Mouse (Mus musculus) testis, adult 2 months (tissue): ENCODE results near the gene Lgi4. TPM values are rescaled to one million over a fixed set of nuclear protein-coding genes. Genes with fewer than 3 reads are reported as not detected.

Source experiments
- H3K27ac ChIP-seq: fragments of 200-500 bp; 2 replicates; pipeline ENCODE4 v1.5.1; 2012; ENCODE audit warnings: low read depth, low read length; ENCODE audit not compliant: control insufficient read depth, insufficient read depth
- H3K27me3 ChIP-seq: fragments of 200-500 bp; 2 replicates; pipeline ENCODE4 v1.6.1; 2012; ENCODE audit warnings: mild to moderate bottlenecking, low read length, moderate library complexity; ENCODE audit not compliant: control insufficient read depth, insufficient read depth
- H3K36me3 ChIP-seq: fragments of 200-500 bp; 2 replicates; pipeline ENCODE4 v1.6.1; 2012; ENCODE audit warnings: mild to moderate bottlenecking, low read length; ENCODE audit not compliant: control insufficient read depth, insufficient read depth
- H3K4me1 ChIP-seq: fragments of 200-500 bp; 2 replicates; pipeline ENCODE4 v1.6.1; 2012; ENCODE audit warnings: low read length; ENCODE audit not compliant: control insufficient read depth, insufficient read depth
- H3K4me3 ChIP-seq: fragments of 200-500 bp; 2 replicates; pipeline ENCODE4 v1.5.1; 2012; ENCODE audit warnings: low read depth, mild to moderate bottlenecking, low read length, moderate library complexity, mixed read lengths; ENCODE audit not compliant: control insufficient read depth
- CTCF ChIP-seq: fragments of 200-500 bp; IDR thresholded peaks from 2 replicates; pipeline ENCODE4 v1.5.1; 2012; ENCODE audit warnings: low read depth, mild to moderate bottlenecking, inconsistent platforms, low read length, moderate library complexity; ENCODE audit not compliant: control insufficient read depth, insufficient read depth, insufficient replicate concordance
- POLR2A ChIP-seq: fragments of 200-500 bp; IDR thresholded peaks from 2 replicates; pipeline ENCODE4 v1.6.1; 2012; ENCODE audit warnings: low read depth, mild to moderate bottlenecking, inconsistent platforms, low read length, moderate library complexity; ENCODE audit not compliant: control insufficient read depth
- polyA plus RNA-seq: library from polyadenylated mRNA; depleted of rRNA; stranded (reverse); fragments of >200 nt; gene quantifications from 2 replicates; pipeline ENCODE4 v1.2.3, GENCODE M21; 2012

The Lgi4 gene
- polyA plus RNA-seq, 1 experiment, result 2.0 TPM

DNA sequence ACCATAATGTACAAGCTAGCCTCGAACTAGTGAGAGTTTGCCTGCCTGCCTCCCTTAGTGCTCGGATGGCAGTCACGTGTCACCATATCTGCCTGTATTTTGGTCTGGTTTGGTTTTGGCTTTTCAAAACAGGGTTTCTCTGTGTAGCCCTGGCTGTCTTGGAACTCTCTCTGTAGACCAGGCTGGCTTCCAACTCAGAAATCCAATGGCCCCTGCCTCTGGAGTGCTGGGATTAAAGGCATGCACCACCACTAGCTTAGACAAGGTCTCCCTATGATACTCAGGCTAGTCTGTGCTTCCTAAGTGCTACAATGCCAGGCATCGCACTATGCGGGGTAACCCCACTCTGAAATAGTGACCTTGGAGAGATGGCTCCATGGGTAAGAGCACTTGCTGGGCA lies 50.7 kb downstream of the Lgi4 start:
- Histone ChIP-seq H3K36me3 (no peaks in the 10 kb centered on the region), H3K27me3 (no peaks in the 10 kb centered on the region), H3K4me3 (no peak overlapping the region), H3K4me1 (no peaks in the 10 kb centered on the region), H3K27ac (no peak overlapping the region)
- TF ChIP-seq POLR2A (no peak), CTCF (no peak)

DNA sequence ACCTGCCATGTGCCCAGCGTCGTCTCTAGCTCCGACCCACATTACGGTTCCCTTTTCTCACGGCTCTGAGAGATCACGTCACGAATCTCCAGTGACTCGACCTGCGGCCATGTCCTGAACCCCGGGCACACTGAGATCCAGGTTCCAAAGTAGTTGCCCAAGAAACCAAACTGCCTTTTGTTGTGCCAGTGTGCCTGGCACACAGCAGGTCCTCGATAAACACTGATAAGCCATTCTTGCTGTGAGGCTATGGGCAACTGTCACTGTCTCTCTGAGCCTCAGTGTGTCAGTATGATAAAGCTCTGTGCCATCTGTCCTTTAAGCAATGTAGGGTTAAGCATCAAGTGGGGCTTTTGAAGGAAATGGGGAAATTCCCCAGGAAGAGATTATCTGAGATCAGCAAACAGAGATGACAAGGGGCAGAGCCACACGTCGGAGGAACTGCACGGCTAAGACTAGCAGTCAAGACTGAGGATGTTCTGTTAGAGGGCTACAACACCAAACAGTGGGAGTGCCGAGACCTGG lies 51.8 kb downstream of the Lgi4 start:
- no peak overlapping the region for H3K27ac ChIP-seq
- no peaks in the 10 kb centered on the region for H3K36me3 ChIP-seq
- H3K27me3 ChIP-seq, result no peaks in the 10 kb centered on the region; the same call in 1 of the 2 replicates
- TF ChIP-seq POLR2A, result no peak
- no peak for TF ChIP-seq CTCF
- H3K4me3 ChIP-seq, result no peak overlapping the region
- peaks cover 10% of the 10 kb centered on the region for H3K4me1 ChIP-seq

DNA sequence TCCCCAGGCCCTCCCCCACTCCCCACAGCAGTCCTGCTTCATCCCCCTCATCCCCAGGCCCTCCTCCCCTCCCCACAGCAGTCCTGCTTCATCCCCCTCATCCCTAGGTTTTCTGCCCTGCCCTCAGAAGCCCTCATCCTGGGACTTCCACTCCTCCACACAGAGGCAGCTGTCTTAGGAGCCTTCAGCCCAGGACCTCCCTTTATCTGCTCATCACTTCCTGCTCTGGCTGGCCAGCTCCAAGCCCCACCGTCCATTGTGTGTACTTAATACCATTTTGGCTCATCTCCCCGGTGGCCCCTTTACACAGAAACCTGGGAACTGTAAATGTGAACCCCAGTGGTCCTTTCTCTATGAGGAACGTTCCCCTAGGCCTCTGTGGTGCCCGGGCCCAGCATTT lies 52.9 kb downstream of the Lgi4 start:
- TF ChIP-seq CTCF (no peak), POLR2A (no peak)
- Histone ChIP-seq H3K27me3 (no peaks in the 10 kb centered on the region; the same call in 1 of the 2 replicates), H3K4me1 (peaks cover 10% of the 10 kb centered on the region), H3K36me3 (no peaks in the 10 kb centered on the region), H3K27ac (no peak overlapping the region), H3K4me3 (no peak overlapping the region)

DNA sequence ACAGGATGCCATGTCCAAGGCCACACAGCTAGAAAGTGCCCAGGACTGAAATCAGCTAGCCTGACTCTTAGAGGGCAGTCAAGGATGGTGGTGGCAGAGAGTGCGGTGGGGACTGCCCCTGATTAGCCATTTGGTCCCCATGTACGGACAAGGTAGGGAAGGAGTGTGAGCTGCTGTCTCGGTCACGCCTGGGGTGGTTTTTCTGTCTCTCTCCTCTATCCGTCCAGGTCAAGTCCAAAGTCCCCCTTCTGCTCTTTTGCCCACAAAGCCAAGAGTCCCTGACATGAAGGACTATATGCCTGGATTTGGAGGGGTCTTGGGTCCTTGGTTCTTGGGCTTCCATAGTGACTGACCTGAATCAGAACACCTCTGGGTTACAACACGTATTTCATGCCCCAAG lies 54.7 kb downstream of the Lgi4 start:
- H3K4me3 ChIP-seq, result no peak overlapping the region
- TF ChIP-seq POLR2A (no peak), CTCF (no peak)
- H3K27ac ChIP-seq, result no peak overlapping the region
- H3K27me3 ChIP-seq, result no peaks in the 10 kb centered on the region; the same call in 1 of the 2 replicates
- peaks cover 10% of the 10 kb centered on the region for H3K4me1 ChIP-seq
- H3K36me3 ChIP-seq, result no peaks in the 10 kb centered on the region

DNA sequence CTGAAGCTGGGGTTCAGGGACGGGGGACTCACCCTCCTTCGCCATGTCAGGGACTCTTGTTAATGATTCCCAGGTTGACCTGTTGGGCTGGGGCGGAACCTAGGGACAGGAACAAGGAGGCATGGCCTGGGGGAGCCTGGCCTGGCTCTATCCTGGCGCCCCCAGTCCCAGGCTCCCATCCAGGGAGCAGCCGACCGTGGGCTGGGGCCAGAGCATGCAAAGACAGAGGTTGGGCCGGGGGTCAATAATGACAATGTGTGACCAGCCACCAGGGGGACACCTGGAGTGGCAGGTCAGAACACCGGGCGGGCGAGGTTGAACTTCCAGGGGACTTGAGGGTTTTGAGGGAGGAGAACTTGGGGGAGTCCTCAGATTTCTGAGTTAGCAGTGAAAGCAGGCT lies 55.5 kb downstream of the Lgi4 start:
- H3K36me3 ChIP-seq, result no peaks in the 10 kb centered on the region
- no peak overlapping the region for H3K27ac ChIP-seq
- TF ChIP-seq CTCF (no peak), POLR2A (no peak)
- H3K4me1 ChIP-seq, result peaks cover 10% of the 10 kb centered on the region
- no peak overlapping the region for H3K4me3 ChIP-seq
- H3K27me3 ChIP-seq, result no peaks in the 10 kb centered on the region; the same call in 1 of the 2 replicates

DNA sequence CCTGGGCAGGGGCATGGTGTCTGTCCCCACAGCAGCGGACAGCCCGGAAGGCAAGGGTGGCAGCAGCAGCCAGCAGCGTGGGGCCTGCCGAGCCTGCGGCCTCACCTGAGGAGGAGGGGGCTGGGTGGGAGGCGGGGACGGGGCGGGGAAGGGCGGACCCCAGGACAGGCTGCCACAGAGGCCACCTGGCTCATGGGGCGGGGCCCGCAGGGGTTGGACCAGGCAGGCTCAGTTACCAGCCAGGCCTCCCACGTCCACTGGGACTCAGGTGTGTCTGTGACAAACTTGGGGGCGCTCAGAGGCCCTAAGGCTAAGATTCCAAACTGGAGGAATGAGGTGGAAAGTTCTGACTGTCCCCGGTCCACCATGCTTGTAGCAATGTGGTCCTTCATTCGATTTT lies 56.0 kb downstream of the Lgi4 start, which contains the start of gene Hpn:
Hpn (minus strand) TSS at position 109 of the 400 bp plus-strand sequence.
- Histone ChIP-seq H3K36me3 (no peaks in the 10 kb centered on the region), H3K27me3 (no peaks in the 10 kb centered on the region; the same call in 1 of the 2 replicates), H3K4me3 (no peak within 1 kb of the TSS; the same call in 1 of the 2 replicates), H3K4me1 (peaks cover 10% of the 10 kb centered on the region), H3K27ac (no peak within 1 kb of the TSS)
- TF ChIP-seq CTCF, result no peak
- no peak for TF ChIP-seq POLR2A

DNA sequence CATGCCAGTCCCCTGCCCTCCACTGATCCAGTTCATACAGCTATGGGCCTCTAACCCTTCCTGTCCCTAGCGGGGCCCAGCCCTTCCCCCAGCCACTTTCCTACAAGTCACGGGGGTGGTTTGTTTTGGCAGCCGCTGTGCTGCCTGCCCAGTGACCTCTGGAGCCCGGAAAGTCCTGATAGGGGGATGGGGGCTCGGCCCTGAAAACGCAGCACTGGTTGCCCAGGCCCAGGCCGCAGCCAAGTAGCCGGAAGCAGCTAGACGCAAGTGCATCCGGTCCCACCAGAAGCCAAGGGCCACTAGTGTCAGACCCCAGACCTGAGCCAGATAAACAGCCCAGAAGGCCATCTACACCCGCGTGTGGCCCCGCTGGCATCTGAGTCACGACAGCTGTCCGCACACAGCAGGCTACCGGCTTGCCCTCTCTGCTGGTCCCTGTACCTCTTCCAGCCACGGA lies 56.5 kb downstream of the Lgi4 start:
- Histone ChIP-seq H3K36me3 (no peaks in the 10 kb centered on the region), H3K4me3 (no peak overlapping the region; the same call in 1 of the 2 replicates), H3K27me3 (no peaks in the 10 kb centered on the region; the same call in 1 of the 2 replicates), H3K4me1 (peaks cover 10% of the 10 kb centered on the region), H3K27ac (no peak overlapping the region)
- TF ChIP-seq POLR2A, result no peak
- no peak for TF ChIP-seq CTCF

DNA sequence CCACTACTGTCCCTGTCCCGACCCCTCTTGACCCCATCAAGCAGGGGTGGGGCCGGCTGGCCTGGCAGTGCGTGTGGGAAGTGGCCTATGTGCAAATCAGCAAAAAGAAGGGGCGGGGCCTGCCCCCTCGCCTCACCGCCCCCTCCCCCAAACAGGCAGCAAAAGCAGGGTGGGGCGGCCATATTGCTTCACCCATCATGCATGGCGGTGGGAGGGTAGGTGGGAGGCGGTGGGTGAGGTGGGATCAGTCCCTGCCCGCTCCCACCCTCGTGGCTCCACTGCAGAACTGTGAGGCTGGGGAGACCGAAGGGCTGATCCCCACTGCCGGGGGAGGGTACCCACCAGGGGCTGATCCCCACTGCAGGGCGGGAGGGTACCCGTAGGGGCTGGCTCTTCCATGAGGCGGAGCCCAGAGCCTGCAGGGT lies 57.6 kb downstream of the Lgi4 start:
- H3K4me3 ChIP-seq, result no peak overlapping the region
- no peaks in the 10 kb centered on the region for H3K36me3 ChIP-seq
- TF ChIP-seq CTCF (no peak), POLR2A (no peak)
- H3K4me1 ChIP-seq, result peaks cover 10% of the 10 kb centered on the region
- H3K27me3 ChIP-seq, result no peaks in the 10 kb centered on the region; the same call in 1 of the 2 replicates
- no peak overlapping the region for H3K27ac ChIP-seq
